Mouse (Mus musculus) gastrocnemius, postnatal 4 days (tissue): Measurements from ENCODE around the gene Akna. TPM values are rescaled to one million over a fixed set of nuclear protein-coding genes. Genes with fewer than 3 reads are reported as not detected.
A peak's percentile ranks its signal among the peaks of the same experiment; 100 is the strongest.

Experiments
- DNase-seq, 2 experiments: peaks; one replicate each; pipeline ENCODE4 v3.0.0; 2021 to 2022; ENCODE audit warnings: low spot score in 2 of 2, mixed read lengths in 2 of 2
- total RNA-seq, 2 experiments: library from RNA; stranded (reverse); gene quantifications; 2 replicates each; pipeline ENCODE4 v1.2.3; 2021

Akna gene
- total RNA-seq, 2 experiments from 2014 or later: 6.2 to 6.5 TPM

GRCm38 (mm10) chr4:63333403-63333802, 69.8 kb downstream of the Akna start:
- DNase-seq: no peak

GRCm38 (mm10) chr4:63323275-63323815, 79.8 kb downstream of the Akna start:
- DNase-seq: no peak

- DNase-seq: peak; percentile 65 to 76
Measured at GRCm38 (mm10) chr4:63319566-63319965, 83.6 kb downstream of the Akna start.

Other genes starting within 250 kb of the Akna start
- gene Ambp, start 248.6 kb downstream of the Akna start, total RNA-seq: 1 to 10 TPM in 1 of 2 experiments, under 1 TPM in 1; 0.64 to 4.5 TPM
- not detected for gene Kif12, start 231.2 kb downstream of the Akna start, total RNA-seq
- 10 to 100 TPM; 17.5 to 19.5 TPM for gene Col27a1, start 189.3 kb downstream of the Akna start, total RNA-seq
- 1 to 10 TPM; 1.9 to 4.2 TPM for gene Orm1, start 58.8 kb downstream of the Akna start, total RNA-seq
- gene Orm3, start 47.2 kb downstream of the Akna start, total RNA-seq: not detected
- gene Orm2, start 40.9 kb downstream of the Akna start, total RNA-seq: not detected
- gene Whrn, start 92.6 kb upstream of the Akna start, total RNA-seq: 1 to 10 TPM; 4.3 to 5.3 TPM
- gene Atp6v1g1, start 141.4 kb upstream of the Akna start, total RNA-seq: 100 to 1,000 TPM; 224 to 226 TPM
- gene Tmem268, start 155.4 kb upstream of the Akna start, total RNA-seq: 1 to 10 TPM; 7.0 TPM
- gene Gm11213, start 201.9 kb upstream of the Akna start, total RNA-seq: not detected
- not detected for gene Tex48, start 219.1 kb upstream of the Akna start, total RNA-seq